Mouse (Mus musculus) small intestine, adult 2 months (tissue): ENCODE results near the gene Eml6.

Source experiments
- CTCF ChIP-seq: fragments of 200-500 bp; IDR thresholded peaks from 2 replicates; pipeline ENCODE4 v1.5.1; 2012; ENCODE audit warnings: low read depth, mild to moderate bottlenecking, control low read depth, inconsistent platforms, low read length, moderate library complexity, mixed read lengths; ENCODE audit not compliant: insufficient replicate concordance, insufficient read length; ENCODE audit errors: extremely low read depth
- POLR2A ChIP-seq: fragments of 200-500 bp; IDR thresholded peaks from 2 replicates; pipeline ENCODE4 v1.6.1; 2012; ENCODE audit warnings: low read depth, mild to moderate bottlenecking, control low read depth, inconsistent platforms, low read length, moderate library complexity

- TF ChIP-seq CTCF: no peak
- no peak for TF ChIP-seq POLR2A
Observed at GRCm38 (mm10) chr11:29986257-29986656, 39.6 kb downstream of the Eml6 start.
